Mouse (Mus musculus) liver, embryonic 14.5 days (tissue): ENCODE measurements around the gene Zfp784. TPM values are rescaled to one million over a fixed set of nuclear protein-coding genes. Genes with fewer than 3 reads are reported as not detected.
A peak's percentile ranks its signal among the peaks of the same experiment; 100 is the strongest.
"Not testable (repeated sequence)": the region's sequence is repeated elsewhere in the genome, so short reads cannot be mapped to it uniquely, and the experiment has no call there.

ENCODE experiments used
- ATAC-seq: fragments of 200-750 bp; cut with Nextera tagmentation; 2 replicates; pipeline ENCODE4 v1.8.0; 2017; ENCODE audit warnings: moderate number of reproducible peaks, mild to moderate bottlenecking, moderate library complexity; ENCODE audit not compliant: insufficient read depth
- DNase-seq, 3 experiments: peaks; one replicate each; pipeline ENCODE4 v3.0.0-alpha.2; 2012 to 2013; ENCODE audit warnings: low read depth in 3 of 3, low spot score in 3 of 3
- H3K27ac ChIP-seq: fragments of 300-500 bp; sonication (generic); 2 replicates; pipeline ENCODE4 v1.5.1; 2014; ENCODE audit warnings: moderate library complexity, mild to moderate bottlenecking, control low read depth, inconsistent platforms
- H3K27me3 ChIP-seq: fragments of 300-500 bp; sonication (generic); 2 replicates; pipeline ENCODE4 v1.6.1; 2014; ENCODE audit warnings: mild to moderate bottlenecking, low read length, moderate library complexity; ENCODE audit not compliant: control insufficient read depth, insufficient read depth
- H3K36me3 ChIP-seq: fragments of 300-500 bp; sonication (generic); replicated peaks from 2 replicates; pipeline ENCODE4 v1.6.1; 2014; ENCODE audit warnings: low read depth; ENCODE audit not compliant: control insufficient read depth, insufficient read depth
- H3K4me1 ChIP-seq, 2 experiments: fragments of 200-500 bp in 1 of 2; fragments of 300-500 bp in 1 of 2; sonication (generic) in 1 of 2; replicated peaks; 2 replicates each; pipeline ENCODE4 v1.6.1; 2012 to 2014; ENCODE audit warnings: antibody characterized with exemption in 1 of 2, inconsistent platforms in 1 of 2, low read length in 1 of 2; ENCODE audit not compliant: control insufficient read depth in 2 of 2, insufficient read depth in 2 of 2
- H3K4me2 ChIP-seq: fragments of 300-500 bp; sonication (generic); 2 replicates; pipeline ENCODE4 v1.6.1; 2014; ENCODE audit warnings: low read depth, mild to moderate bottlenecking, control low read depth, moderate library complexity
- H3K4me3 ChIP-seq, 2 experiments: fragments of 200-500 bp in 1 of 2; fragments of 300-500 bp in 1 of 2; sonication (generic) in 1 of 2; 2 replicates each; pipeline ENCODE4 v1.5.1; 2012 to 2014; ENCODE audit warnings: low read depth in 2 of 2, low read length in 2 of 2, mild to moderate bottlenecking in 2 of 2, control low read depth in 1 of 2, inconsistent platforms in 1 of 2, moderate library complexity in 1 of 2; ENCODE audit not compliant: insufficient read depth in 1 of 2
- H3K9ac ChIP-seq: fragments of 300-500 bp; sonication (generic); replicated peaks from 2 replicates; pipeline ENCODE4 v1.6.1; 2014; ENCODE audit warnings: mild to moderate bottlenecking, control low read depth, moderate library complexity
- H3K9me3 ChIP-seq: fragments of 300-500 bp; sonication (generic); 2 replicates; pipeline ENCODE4 v1.6.1; 2016; ENCODE audit warnings: low read length, mixed read lengths; ENCODE audit not compliant: control insufficient read depth
- CTCF ChIP-seq: IDR thresholded peaks from 2 replicates; pipeline ENCODE4 v1.5.1; 2016; ENCODE audit warnings: antibody characterized with exemption, low read depth, control low read depth
- EP300 ChIP-seq: IDR thresholded peaks from 2 replicates; pipeline ENCODE4 v1.6.1; 2016; ENCODE audit warnings: antibody characterized with exemption, low read depth
- WGBS: fragments of 180-500 bp; shearing (Covaris S2); extraction: QIAGEN DNeasy Blood & Tissue Kit; methylation state at CpG from one replicate; pipeline ENCODE4 v1.1.7; 2014; ENCODE audit not compliant: insufficient replicate concordance; 5-methylcytosine and 5-hydroxymethylcytosine counted together
- polyA plus RNA-seq, 2 experiments: library from polyadenylated mRNA; depleted of rRNA in 1 of 2; stranded (reverse) in 1 of 2; unstranded in 1 of 2; fragments of >200 nt; fragmentation: Nextera tagmentation in 1 of 2; extraction: Ambion mirVana in 1 of 2; gene quantifications; 2 replicates each; pipeline versions ENCODE4 v1.2.1 to v1.2.3; 2012 to 2014

Gene Zfp784
- polyA plus RNA-seq, 2 experiments, result 0.96 to 1.0 TPM

DNA sequence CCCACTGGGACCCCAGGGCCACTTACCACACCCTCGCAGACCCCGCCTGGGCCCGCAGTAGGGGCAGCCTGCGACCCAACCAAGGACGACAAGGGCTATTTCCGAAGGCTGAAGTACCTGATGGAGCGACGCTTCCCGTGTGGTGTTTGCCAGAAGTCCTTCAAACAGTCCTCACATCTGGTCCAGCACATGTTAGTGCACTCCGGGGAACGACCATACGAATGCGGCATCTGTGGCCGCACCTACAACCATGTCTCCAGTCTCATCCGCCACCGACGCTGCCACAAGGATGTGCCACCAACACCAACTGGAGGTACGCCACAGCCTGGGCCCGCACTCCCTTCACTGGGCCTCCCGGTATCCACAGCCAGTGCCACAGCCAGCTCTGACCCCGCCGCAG is 8.7 kb downstream of the Zfp784 start:
- no peak overlapping the region for H3K4me3 ChIP-seq
- H3K27me3 ChIP-seq, result no peaks in the 10 kb centered on the region
- ATAC-seq, result no peak
- H3K4me1 ChIP-seq, result no peaks in the 10 kb centered on the region
- H3K36me3 ChIP-seq, result peaks cover 32% of the 10 kb centered on the region
- no peak overlapping the region for H3K9ac ChIP-seq
- DNase-seq, result no peak
- H3K27ac ChIP-seq, result no peak overlapping the region
- H3K4me2 ChIP-seq, result no peak overlapping the region
- TF ChIP-seq CTCF, result no peak
- no peak for TF ChIP-seq EP300
- peaks cover 20% of the 10 kb centered on the region for H3K9me3 ChIP-seq
- 89% methylated on average over 22 of the region's 22 CpGs for WGBS

DNA sequence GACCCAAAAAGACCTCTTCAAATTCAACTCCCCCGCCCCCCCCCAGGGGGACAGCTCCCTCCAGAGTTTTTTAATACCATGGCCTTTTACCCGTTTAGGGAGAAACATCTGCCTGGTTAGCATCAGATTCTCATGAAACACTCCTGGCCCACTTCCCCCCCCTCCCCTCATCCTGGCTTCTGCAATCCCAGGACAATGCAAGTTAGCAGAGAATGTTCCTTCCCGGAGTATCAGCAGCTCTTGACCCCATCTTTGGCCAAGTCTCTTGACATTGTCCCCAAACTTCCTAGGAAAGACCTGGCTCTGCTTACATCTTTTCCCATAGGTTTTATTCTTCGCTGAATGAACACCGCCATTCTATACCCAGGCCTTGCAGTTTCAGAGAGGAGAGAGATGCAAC is 17.0 kb downstream of the Zfp784 start:
- peaks cover 4% of the 10 kb centered on the region for H3K36me3 ChIP-seq
- DNase-seq, result no peak
- no peaks in the 10 kb centered on the region; the same call in 1 of the 2 replicates for H3K9me3 ChIP-seq
- H3K27ac ChIP-seq, result peak overlapping the region; percentile 82; the same call in 1 of the 2 replicates
- H3K9ac ChIP-seq, result peak overlapping the region; percentile 79
- WGBS, result 46% methylated on average over 5 of the region's 5 CpGs
- TF ChIP-seq EP300, result no peak
- TF ChIP-seq CTCF, result no peak
- no peaks in the 10 kb centered on the region for H3K27me3 ChIP-seq
- peaks cover 6 to 10% of the 10 kb centered on the region in 2 experiments for H3K4me1 ChIP-seq
- H3K4me3 ChIP-seq, result peak overlapping the region; percentile 81 to 84
- ATAC-seq, result no peak
- H3K4me2 ChIP-seq, result peak overlapping the region; percentile 66

DNA sequence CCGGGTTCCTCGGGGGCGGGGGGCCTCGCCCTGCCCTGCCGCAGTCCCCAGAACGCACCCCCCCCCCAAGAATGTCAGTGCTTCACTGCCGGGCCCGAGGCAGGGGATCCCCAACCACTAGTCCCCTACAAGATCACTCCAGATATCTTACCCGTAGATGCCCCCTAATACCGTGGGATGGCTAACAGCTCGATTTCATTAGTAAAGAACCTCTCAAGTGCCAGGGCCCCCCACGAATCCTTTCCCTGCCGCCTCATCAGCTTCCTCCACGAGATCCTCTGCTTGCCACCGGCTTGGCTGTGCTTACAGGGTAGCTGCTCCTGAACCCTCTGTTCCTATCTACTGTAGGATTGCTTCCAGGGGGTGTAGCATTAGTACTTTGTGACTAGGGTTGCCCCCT is 17.6 kb downstream of the Zfp784 start:
- WGBS, result 0% methylated on average over 14 of the region's 15 CpGs
- Histone ChIP-seq H3K4me2 (peak overlapping the region; percentile 66), H3K27me3 (no peaks in the 10 kb centered on the region), H3K4me3 (peak overlapping the region; percentile 81 to 84), H3K9me3 (no peaks in the 10 kb centered on the region; the same call in 1 of the 2 replicates), H3K36me3 (peaks cover 4% of the 10 kb centered on the region), H3K4me1 (peaks cover 10 to 15% of the 10 kb centered on the region in 2 experiments), H3K9ac (peak overlapping the region; percentile 79), H3K27ac (peak overlapping the region; percentile 82)
- DNase-seq, result no peak
- no peak; the same call in 1 of the 2 replicates for ATAC-seq
- TF ChIP-seq CTCF (no peak), EP300 (no peak)

DNA sequence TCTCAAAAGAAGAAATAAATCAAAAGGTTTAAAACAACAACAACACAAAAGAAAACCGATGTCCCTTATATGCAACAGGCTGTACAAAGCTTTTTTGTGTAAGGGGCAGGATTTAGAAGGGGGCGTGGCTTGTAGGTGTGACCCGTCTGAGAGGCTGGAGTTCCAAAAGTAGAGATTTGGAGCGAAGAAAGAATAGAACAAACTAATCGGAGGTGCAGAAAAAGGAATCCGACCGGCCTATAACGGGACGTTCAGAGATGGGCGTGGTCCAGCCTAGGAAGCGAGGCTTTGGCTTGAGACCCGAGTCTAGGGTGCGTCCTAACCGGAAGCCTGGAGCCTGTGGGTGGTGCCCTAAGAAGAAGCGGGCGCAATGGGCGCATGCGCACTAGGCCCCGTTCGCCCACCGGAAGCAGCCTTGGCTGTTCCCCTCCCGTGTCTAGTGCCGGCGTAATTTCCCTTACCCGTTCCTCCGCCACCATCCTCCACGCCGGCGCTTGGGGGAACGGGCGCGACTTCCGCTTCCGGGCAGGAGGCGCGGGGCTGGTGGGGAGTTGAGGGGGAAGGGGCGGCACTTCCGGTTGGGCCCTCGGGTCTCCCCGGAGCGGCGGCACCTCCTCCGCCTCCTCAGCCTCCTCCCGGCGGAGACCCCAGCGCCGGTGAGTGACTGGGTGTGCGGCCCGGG is 18.1 kb downstream of the Zfp784 start, which contains the start of the genes Zfp865 and Ccdc106:
Gene Zfp865, plus strand, starts transcription at position 377 of the 682 bp plus-strand sequence.
Gene Ccdc106, plus strand, starts transcription at position 554 of the 682 bp plus-strand sequence.
- peaks cover 10 to 16% of the 10 kb centered on the region in 2 experiments for H3K4me1 ChIP-seq
- under 1% methylated on average over 49 of the region's 49 CpGs for WGBS
- peak within 1 kb of the TSS; percentile 66 for H3K4me2 ChIP-seq
- TF ChIP-seq EP300 (no peak), CTCF (peak; percentile 22; the same call in 1 of the 2 replicates)
- H3K9me3 ChIP-seq, result no peaks in the 10 kb centered on the region; the same call in 1 of the 2 replicates
- peak within 1 kb of the TSS; percentile 79 for H3K9ac ChIP-seq
- H3K27me3 ChIP-seq, result no peaks in the 10 kb centered on the region
- H3K4me3 ChIP-seq, result peak within 1 kb of the TSS; percentile 81 to 84
- peak; percentile 94 to 95 (median 95) for DNase-seq
- peak within 1 kb of the TSS; percentile 82 for H3K27ac ChIP-seq
- H3K36me3 ChIP-seq, result peaks cover 4% of the 10 kb centered on the region
- peak; percentile 84 for ATAC-seq

DNA sequence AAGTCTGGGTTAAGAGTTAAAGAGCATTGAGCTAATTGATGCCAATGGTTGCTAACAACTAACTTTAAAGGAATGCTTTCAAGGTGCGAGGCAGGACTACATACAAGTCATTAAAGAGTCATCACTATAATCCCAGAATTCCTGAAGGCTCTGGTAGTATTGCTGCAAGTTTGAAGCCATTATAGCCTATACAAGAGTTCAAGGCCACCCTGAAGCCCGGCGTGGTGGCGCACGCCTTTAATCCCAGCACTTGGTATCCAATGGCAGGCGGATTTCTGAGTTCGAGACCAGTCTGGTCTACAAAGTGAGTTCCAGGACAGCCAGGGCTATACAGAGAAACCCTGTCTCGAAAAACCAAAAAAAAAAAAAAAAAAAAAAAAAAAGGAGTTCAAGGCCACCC is 18.7 kb downstream of the Zfp784 start:
- H3K4me1 ChIP-seq, result peaks cover 10 to 16% of the 10 kb centered on the region in 2 experiments
- DNase-seq, H3K9me3 ChIP-seq, H3K36me3 ChIP-seq, ATAC-seq, H3K27me3 ChIP-seq: not testable (repeated sequence)
- H3K4me2 ChIP-seq, result peak overlapping the region; percentile 66
- H3K27ac ChIP-seq, result peak overlapping the region; percentile 82
- H3K4me3 ChIP-seq, result peak overlapping the region in 1 of 2 experiments; percentile 81; a peak in 2 of 4 replicates
- peak overlapping the region; percentile 79 for H3K9ac ChIP-seq
- 29% methylated on average over 8 of the region's 8 CpGs for WGBS
